Mouse (Mus musculus) liver (tissue): ENCODE measurements at regions not wholly inside any gene's neighbourhood (a gene's known extent, or its start where the extent isn't known, plus 50 kb on each side); places are given as distances from the start of the nearest gene placed in this dataset.
A peak's percentile ranks its signal among the peaks of the same experiment; 100 is the strongest.

ENCODE experiments used
- DNase-seq: peaks from one replicate; pipeline ENCODE4 v3.0.0-alpha.2; 2020; ENCODE audit warnings: mixed read lengths

GRCm38 (mm10) chr13:59910179-59911071, 87.5 kb upstream of the Tut7 start:
- no peak for DNase-seq

- DNase-seq = no peak
These were observed 86.5 kb upstream of the Tut7 start for GRCm38 (mm10) chr13:59909400-59909799.

DNA sequence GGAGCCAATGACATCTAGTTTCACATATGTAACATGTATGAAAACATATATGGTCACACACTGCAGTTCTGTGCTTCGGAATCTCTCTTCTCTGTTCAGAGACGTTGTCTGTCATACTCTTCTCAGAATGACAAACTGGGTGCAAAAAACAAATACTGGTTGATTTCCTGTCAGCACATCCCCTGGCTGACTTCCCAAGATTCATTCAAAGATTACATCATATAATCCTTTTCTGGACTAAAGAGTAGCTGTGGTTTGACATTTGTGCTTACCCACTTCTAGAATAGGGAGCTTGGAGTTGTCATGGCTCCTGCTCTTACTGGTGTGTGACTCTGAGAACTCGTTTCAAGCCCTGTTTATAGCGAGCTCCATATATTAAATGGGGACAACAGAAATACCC, 85.8 kb upstream of the Tut7 start:
- DNase-seq = no peak

DNA sequence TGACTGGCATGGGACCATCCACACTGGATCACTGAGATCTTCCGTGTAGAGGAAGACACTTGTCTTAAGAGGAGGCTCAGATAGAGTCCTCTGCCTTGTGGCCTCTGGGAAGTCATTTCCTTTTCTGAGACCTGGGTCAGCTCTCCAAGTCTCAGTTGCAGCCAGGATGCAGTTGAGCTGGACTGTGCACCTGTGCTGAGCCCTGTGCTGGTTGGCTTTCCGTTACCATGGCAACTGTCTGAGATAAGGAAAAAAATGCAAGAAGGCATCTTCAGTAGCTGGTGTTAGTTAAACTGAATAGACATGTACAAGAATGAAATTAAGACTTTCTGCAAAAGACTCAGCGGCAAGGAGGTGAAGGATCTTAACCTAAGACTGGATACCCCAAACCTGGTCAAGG, 82.5 kb upstream of the Tut7 start:
- no peak for DNase-seq

- no peak for DNase-seq
These were observed 81.5 kb upstream of the Tut7 start for GRCm38 (mm10) chr13:59904415-59904814.

DNA sequence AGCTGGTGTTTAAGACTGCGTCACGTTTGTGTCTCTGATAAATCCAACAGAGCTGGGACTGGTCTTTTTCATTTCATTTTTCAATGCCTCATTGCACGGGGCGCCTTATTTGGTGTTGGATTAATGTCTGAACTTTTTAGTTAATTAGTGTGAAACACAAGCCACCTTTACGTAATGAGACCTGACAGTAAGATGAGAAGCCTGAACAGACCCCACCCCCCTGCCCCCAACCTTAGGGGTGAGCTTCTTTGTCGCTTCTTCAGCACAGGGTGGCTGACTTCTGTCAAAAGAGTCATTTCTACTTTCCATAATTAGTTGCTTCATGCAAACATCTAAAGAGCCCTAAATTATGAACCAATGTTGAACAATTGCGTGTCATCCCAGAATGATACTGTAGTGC, 76.6 kb upstream of the Tut7 start:
- no peak for DNase-seq

- peak; percentile 56 for DNase-seq
These were observed 72.8 kb upstream of the Tut7 start for GRCm38 (mm10) chr13:59895754-59896153.

DNA sequence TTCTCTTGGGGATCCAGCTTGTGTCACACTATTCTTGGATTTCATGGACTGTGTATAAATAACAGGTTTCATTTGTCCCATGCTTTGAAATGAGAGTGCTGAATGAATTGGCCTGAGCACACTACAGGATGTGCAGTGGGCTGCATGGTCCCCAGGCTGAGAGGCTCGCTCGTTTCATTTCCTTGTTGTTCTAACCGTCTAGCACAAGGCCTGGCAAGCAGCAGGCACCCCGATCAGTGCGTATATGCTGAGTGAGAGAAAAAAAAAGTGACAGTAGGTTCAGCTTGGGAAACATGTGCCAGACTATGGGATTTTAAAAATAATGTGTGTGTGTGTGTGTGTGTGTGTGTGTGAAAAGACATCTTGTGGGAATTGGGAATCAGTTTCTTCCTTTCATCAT, 71.1 kb upstream of the Tut7 start:
- DNase-seq = no peak

DNA sequence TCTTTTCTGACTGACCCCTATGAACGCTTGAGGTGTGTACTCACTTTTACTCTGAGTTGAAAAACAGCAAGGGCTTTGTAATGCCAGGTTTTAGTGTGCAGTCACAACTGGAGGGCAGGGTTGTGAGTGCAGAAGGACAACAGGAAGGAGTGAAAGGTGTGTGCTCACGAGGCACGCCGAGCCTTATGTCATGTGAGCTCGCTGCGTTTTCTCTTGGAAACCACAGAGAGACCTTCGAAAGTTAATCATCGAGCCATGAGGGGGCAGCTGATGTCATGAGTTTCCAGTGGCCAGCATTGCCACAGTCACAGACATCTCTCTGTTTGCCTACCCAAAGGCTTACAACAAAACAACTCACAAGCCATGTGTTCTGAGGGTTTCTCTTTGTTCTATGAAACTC, 70.0 kb upstream of the Tut7 start:
- peak; percentile 14 for DNase-seq

- DNase-seq = no peak
These were observed 69.4 kb upstream of the Tut7 start for GRCm38 (mm10) chr13:59892340-59892739.

DNA sequence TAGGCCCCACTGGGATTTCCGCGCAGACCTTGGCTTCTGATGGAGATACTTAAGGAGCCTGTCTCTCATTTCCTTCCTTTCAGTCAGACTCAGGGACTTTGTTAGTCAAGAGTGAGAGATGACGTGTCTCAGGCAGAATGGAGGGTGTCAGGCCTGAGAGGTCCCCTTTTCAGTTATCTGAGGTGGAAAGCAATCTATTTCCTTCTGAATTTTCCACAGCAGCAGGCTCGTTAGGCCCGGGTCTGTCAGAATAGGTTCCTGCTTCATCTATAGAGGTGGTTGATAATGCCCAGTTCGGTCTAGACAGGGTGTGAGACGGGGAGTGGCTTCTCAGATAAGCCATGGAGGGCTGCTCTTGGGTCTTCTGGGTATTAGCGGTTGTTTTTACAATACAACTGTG, 68.8 kb upstream of the Tut7 start:
- DNase-seq = peak; percentile 65

GRCm38 (mm10) chr13:59889468-59890117, 66.6 kb upstream of the Tut7 start:
- DNase-seq = peak; percentile 34

GRCm38 (mm10) chr13:59888038-59889016, 65.4 kb upstream of the Tut7 start:
- no peak for DNase-seq

- no peak for DNase-seq
These were observed 64.4 kb upstream of the Tut7 start for GRCm38 (mm10) chr13:59887306-59887705.

DNA sequence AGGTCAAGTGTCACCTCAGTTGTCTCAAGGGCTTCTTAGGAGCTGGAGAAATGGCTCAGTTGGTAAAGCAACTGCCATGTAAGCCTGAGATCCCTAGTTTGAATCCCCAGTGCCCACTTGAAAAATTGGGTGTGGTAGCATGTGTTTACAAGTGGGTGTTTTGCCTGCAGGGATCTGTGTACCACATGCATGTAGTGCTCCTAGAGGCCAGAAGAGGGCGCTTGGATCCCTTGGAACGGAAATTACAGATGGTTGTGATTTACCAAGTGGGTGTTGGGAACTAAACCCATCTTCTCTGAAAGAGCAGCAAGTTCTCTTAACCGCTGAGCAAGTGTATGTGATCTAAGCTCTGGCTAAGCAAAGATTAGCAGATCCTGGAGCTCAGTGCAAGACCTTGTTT, 63.6 kb upstream of the Tut7 start:
- DNase-seq = peak; percentile 21

- no peak for DNase-seq
These were observed 59.2 kb upstream of the Tut7 start for GRCm38 (mm10) chr13:59881989-59882784.

GRCm38 (mm10) chr13:59880055-59880454, 57.1 kb upstream of the Tut7 start:
- no peak for DNase-seq

DNA sequence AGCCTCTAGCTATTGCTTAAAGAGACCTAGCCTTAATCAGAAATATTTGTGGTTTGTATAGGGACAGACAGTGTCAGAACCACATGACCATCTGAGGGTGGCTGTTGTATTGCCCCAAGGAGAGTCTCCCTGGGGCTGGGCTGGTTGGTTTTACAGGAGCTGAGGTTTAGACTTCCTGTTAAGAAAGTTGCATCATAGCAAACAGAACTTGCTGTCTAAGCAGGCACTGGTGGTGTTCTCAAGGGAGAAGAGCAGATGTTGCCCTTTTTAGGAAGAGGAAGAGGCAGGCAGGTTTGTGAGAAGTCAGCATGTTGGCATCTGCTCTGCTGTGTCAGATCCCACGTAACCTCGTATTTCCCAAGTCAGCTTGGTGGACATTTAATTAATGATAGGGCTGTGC, 52.7 kb upstream of the Tut7 start:
- peak; percentile 16 for DNase-seq

- DNase-seq = no peak
These were observed 51.4 kb upstream of the Tut7 start for GRCm38 (mm10) chr13:59874137-59874931.
